Mouse (Mus musculus) erythroblast, embryonic 14.5 days (primary cell): ENCODE measurements at regions not wholly inside any gene's neighbourhood (a gene's known extent, or its start where the extent isn't known, plus 50 kb on each side); places are given as distances from the start of the nearest gene placed in this dataset.

Experiments used
- H3K27me3 ChIP-seq: 2 replicates; pipeline ENCODE4 v1.6.1; 2012; ENCODE audit warnings: inconsistent platforms; ENCODE audit not compliant: control insufficient read depth
- H3K36me3 ChIP-seq: 2 replicates; pipeline ENCODE4 v1.6.1; 2012; ENCODE audit warnings: mild to moderate bottlenecking, inconsistent platforms; ENCODE audit not compliant: control insufficient read depth
- H3K4me1 ChIP-seq: 2 replicates; pipeline ENCODE4 v1.6.1; 2012; ENCODE audit warnings: inconsistent platforms; ENCODE audit not compliant: control insufficient read depth
- H3K4me3 ChIP-seq: replicated peaks from 2 replicates; pipeline ENCODE3; 2012; ENCODE audit warnings: moderate library complexity, mild to moderate bottlenecking, inconsistent platforms
- H3K9me3 ChIP-seq: 2 replicates; pipeline ENCODE4 v1.6.1; 2012; ENCODE audit warnings: low read length, inconsistent platforms, mixed read lengths; ENCODE audit not compliant: control insufficient read depth
- GATA1 ChIP-seq: IDR thresholded peaks from 2 replicates; pipeline ENCODE4 v1.6.1; 2012; ENCODE audit warnings: low read length, inconsistent platforms, mixed read lengths
- TAL1 ChIP-seq: IDR thresholded peaks from 3 replicates; pipeline ENCODE4 v1.6.1; 2012; ENCODE audit warnings: low read length, inconsistent platforms, mixed read lengths

DNA sequence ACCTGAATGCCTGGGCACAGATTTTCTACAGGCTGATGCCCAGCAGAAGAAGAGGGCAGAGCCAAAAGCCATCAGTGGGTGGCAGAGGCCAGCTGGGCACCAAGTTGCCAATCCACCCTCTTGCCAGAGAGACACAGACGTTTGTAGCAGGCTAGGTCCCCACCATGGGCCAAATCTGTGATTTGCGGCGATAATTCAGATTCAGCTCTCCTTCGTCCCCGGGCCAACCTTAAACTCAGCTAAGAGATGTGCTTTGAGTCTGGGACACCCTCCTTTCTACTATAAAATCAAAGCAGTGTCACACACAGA, 152.2 kb downstream of the Bcl2l11 start:
- Histone ChIP-seq H3K4me3 (no peak overlapping the region), H3K36me3 (no peaks in the 10 kb centered on the region), H3K27me3 (no peaks in the 10 kb centered on the region), H3K4me1 (no peaks in the 10 kb centered on the region), H3K9me3 (no peaks in the 10 kb centered on the region)
- TF ChIP-seq GATA1 (no peak), TAL1 (no peak)

DNA sequence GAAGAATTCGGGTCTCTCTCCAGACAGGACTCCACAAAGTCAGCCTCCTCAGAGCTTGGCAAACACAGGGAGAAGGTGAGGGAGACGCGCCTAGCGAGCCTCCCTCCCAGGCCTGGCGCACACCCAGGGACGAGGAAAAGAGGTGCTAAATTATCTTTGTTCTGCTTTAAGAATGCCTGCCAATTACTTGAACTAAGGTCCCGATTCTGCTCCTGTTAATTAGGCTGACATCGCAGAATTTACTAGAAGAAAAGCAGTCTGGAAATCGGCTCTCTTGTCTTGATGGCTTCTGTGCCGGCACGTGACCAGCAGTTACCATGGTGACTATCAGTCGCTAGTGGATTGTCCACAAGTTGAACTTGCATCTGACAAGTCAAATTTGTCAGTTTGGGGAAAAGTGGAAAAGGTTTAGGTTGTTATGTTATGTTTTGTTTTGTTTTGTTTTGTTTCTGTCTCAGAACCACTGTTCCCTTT, 152.8 kb downstream of the Bcl2l11 start:
- no peak overlapping the region for H3K4me3 ChIP-seq
- no peak for TF ChIP-seq GATA1
- no peak for TF ChIP-seq TAL1
- no peaks in the 10 kb centered on the region for H3K36me3 ChIP-seq
- no peaks in the 10 kb centered on the region for H3K27me3 ChIP-seq
- no peaks in the 10 kb centered on the region for H3K4me1 ChIP-seq
- no peaks in the 10 kb centered on the region for H3K9me3 ChIP-seq

DNA sequence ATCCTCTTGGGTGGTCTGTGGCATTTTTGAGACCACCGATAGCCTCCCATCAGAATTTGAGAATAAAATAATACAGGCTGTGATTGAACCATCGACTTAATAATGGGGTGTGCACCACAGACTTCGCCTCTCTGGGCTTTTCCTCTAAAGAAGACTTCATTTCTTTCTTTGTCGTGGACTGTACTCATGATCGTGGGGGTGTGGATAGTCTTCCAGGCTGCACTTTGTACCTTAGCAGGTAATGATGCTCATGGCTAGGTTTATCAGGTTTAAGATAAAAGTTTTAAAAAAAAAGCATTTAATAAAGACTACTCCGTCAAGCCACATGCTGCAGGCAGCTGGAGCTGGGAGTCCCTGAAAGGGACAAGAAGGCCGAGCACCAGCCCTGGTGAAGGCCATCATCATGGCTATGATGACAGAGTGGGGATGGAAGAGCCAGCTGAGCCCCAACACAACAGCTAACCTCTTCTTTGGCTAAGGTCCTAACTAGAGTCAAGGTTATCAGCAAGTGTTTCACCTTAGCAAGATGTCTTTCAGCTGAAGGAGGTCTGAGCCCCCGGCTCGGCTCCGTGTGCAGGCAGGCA, 153.4 kb downstream of the Bcl2l11 start:
- no peaks in the 10 kb centered on the region for H3K27me3 ChIP-seq
- TF ChIP-seq TAL1 (no peak), GATA1 (no peak)
- no peaks in the 10 kb centered on the region for H3K36me3 ChIP-seq

DNA sequence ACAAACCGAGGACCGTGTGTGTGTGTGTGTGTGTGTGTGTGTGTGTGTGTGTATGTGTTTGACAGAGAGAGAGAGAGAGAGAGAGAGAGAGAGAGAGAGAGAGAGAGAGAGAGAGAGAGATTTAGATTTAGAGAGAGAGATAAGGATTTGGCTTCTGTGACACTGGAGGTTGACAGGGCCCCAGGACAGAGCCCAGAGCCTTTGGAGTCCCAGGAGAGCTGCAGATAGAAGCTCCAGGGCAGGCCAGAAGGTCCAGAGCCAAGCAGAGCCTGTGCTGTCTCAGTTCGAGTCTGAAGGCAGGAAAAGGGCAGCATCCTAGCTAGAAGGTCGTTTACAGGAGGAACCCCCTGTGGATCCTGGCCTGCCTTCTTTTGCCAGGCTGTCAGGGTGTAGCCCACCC, 156.8 kb downstream of the Bcl2l11 start:
- no peak overlapping the region for H3K4me3 ChIP-seq
- H3K9me3 ChIP-seq = no peaks in the 10 kb centered on the region
- H3K36me3 ChIP-seq = no peaks in the 10 kb centered on the region
- no peaks in the 10 kb centered on the region for H3K4me1 ChIP-seq
- H3K27me3 ChIP-seq = no peaks in the 10 kb centered on the region
- no peak for TF ChIP-seq TAL1
- TF ChIP-seq GATA1 = no peak

More for the DNA sequence above, 153.4 kb downstream of the Bcl2l11 start:
- Histone ChIP-seq H3K4me1 (no peaks in the 10 kb centered on the region), H3K4me3 (no peak overlapping the region), H3K9me3 (no peaks in the 10 kb centered on the region)

DNA sequence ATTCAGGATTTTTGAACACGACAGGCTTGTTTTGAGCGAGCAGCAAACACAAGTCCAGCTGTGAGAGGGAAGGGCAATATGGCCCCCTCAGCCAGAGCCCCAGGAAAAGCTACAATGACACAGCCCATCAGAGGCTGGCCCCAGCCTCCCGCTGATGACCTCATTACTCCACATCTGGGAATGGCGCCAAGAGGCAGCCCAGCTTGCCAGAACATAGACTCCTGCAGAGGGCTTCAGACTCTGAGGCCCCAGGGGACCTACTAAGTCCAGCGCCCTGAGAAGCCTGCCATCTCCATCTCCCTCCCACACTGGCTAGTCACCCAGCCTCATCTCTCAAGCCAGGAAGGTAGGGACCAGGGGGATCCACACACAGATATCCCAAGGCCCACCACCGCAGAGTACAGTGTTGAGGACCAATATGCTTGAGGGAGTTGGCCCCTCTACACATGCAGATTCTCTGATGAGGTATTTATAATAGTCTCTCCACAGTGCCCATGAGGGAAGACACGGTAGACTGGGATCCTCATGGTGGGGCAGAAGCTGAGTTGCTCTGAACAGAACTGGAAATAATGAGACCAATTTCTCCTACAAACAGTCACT, 159.1 kb downstream of the Bcl2l11 start:
- no peaks in the 10 kb centered on the region for H3K27me3 ChIP-seq
- H3K4me1 ChIP-seq = no peaks in the 10 kb centered on the region
- no peak overlapping the region for H3K4me3 ChIP-seq
- TF ChIP-seq TAL1 (no peak), GATA1 (no peak)
- no peaks in the 10 kb centered on the region for H3K36me3 ChIP-seq
- H3K9me3 ChIP-seq = no peaks in the 10 kb centered on the region

DNA sequence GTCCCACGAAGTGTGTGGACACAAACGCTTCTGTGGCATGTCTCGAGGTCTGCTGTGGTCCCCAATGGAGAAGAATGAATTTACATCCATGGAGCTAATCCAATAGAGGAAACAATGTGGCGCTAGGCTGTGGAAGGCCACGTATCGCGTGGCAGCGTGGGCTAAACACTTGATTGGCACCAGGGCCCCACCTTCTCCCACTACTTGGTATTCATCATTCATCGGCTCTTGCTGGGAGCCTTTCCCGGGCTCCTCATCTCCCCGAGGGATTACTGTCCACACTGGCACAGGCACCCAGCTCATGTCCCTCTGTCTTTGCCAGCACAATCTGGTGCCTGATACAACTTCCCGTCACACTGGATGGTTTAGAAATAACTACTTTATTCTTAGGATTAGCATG, 159.6 kb downstream of the Bcl2l11 start:
- H3K27me3 ChIP-seq = no peaks in the 10 kb centered on the region
- TF ChIP-seq TAL1 (no peak), GATA1 (no peak)
- no peaks in the 10 kb centered on the region for H3K36me3 ChIP-seq
- H3K4me3 ChIP-seq = no peak overlapping the region
- no peaks in the 10 kb centered on the region for H3K4me1 ChIP-seq
- H3K9me3 ChIP-seq = no peaks in the 10 kb centered on the region

DNA sequence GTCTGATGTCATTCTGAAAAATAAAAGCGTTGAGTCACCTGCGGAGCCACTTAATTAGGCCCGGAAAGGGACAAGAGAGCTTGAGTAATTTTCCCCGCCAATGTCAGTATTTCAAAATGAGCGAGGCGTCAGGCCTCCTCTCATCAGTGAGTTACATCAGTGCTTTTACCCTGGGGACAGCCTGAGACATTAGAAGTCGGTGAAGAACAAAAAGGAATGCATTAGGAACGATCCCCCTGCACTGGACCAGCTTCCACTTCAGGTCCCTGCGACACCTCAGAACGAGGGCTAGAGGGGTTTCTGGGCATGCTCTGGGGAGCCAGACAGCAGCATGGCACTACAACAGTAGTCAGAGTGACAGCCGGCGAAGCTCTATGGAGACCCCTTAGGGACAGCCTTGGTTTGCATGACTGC, 162.3 kb downstream of the Bcl2l11 start:
- no peaks in the 10 kb centered on the region for H3K36me3 ChIP-seq
- H3K27me3 ChIP-seq = no peaks in the 10 kb centered on the region
- H3K4me1 ChIP-seq = no peaks in the 10 kb centered on the region
- no peak for TF ChIP-seq GATA1
- H3K9me3 ChIP-seq = no peaks in the 10 kb centered on the region
- H3K4me3 ChIP-seq = no peak overlapping the region

DNA sequence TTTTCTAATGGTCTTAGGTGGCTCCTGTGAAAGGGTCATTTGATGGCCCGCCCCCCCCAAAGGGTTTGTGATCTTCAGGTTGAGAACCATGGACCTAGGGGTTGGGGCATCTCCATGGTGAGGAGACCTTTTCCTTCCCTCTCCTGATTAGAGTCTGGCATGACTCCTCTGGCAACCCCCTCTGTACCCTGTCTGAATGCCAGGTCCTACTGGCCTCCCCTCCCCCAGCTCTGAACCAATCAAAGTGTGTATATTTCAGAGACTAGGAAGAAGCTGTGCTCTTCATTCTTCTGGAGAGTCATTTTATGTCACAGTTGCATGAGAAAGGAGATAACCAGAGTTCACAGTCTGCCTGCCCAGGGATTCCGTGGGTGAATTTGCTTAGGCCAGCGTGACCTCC, 164.8 kb downstream of the Bcl2l11 start:
- H3K4me3 ChIP-seq = no peak overlapping the region
- H3K9me3 ChIP-seq = no peaks in the 10 kb centered on the region
- no peaks in the 10 kb centered on the region for H3K27me3 ChIP-seq
- no peaks in the 10 kb centered on the region for H3K4me1 ChIP-seq
- no peak for TF ChIP-seq TAL1
- no peak for TF ChIP-seq GATA1
- H3K36me3 ChIP-seq = no peaks in the 10 kb centered on the region

DNA sequence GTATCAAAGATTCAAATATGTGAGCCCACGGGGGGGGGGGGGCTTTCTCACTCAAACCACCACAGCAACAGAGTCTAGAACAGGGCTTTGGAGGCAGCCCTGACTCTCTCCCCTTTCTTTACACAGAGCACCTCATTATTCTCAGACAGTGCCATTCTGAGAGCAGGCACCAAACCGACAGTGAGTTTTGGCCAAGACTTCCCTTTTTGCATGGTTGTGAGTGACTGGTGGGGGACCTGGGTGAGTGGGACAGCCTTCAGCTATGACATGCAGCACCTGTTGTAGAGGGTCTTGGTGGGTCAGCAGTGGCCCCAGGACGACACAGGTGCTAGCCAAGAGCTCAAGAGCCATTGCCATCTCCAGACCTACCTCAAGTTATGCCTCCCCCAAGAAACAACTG, 168.8 kb downstream of the Bcl2l11 start:
- no peak overlapping the region for H3K4me3 ChIP-seq
- TF ChIP-seq TAL1 (no peak), GATA1 (no peak)
- no peaks in the 10 kb centered on the region for H3K27me3 ChIP-seq
- H3K36me3 ChIP-seq = no peaks in the 10 kb centered on the region
- no peaks in the 10 kb centered on the region for H3K4me1 ChIP-seq
- H3K9me3 ChIP-seq = no peaks in the 10 kb centered on the region

DNA sequence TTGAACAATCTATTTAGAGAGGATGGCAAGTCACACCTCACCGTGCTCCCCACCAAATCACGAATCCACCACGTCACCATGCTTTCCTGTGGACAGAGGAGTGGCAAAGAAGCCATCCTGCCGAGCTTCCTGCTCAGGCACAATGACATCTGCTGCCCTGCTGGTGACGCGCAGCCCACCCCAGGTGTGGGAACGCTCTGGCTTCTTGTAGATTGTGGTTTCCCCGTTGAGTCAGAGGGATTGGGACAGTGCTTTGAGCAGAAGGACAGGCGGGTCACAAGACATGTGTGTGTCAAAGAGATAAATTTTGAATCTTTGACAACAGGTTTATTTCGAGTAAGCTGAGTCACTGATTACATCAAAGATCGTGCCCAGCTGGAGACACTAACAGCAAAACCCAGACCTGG, 169.2 kb downstream of the Bcl2l11 start:
- TF ChIP-seq TAL1 (no peak), GATA1 (no peak)
- Histone ChIP-seq H3K27me3 (no peaks in the 10 kb centered on the region), H3K4me1 (no peaks in the 10 kb centered on the region), H3K9me3 (no peaks in the 10 kb centered on the region), H3K4me3 (no peak overlapping the region), H3K36me3 (no peaks in the 10 kb centered on the region)
